Mouse (Mus musculus): ENCODE measurements around the gene Oaz1.
A peak's percentile ranks its signal among the peaks of the same experiment; 100 is the strongest.

Oaz1 gene

GRCm38 (mm10) chr10:80848571-80848970 lies 22.1 kb downstream of the Oaz1 start:
- DNase-seq (ENCODE audit: low read depth): peak; percentile 59

GRCm38 (mm10) chr10:80854913-80855748 lies 28.7 kb downstream of the Oaz1 start, which contains the start of the genes Lsm7 and Sppl2b:
Gene Lsm7 (minus strand): TSS chr10:80855209.
Gene Sppl2b (plus strand): TSS chr10:80855275.
- DNase-seq (ENCODE audit: low read depth): peak; percentile 99

- peak; percentile 45 for DNase-seq (ENCODE audit: low read depth)
Measured at GRCm38 (mm10) chr10:80855749-80856073, 29.3 kb downstream of the Oaz1 start.

GRCm38 (mm10) chr10:80856267-80856666 lies 29.8 kb downstream of the Oaz1 start:
- DNase-seq (ENCODE audit: low read depth): peak; percentile 80

- no peak for DNase-seq (ENCODE audit: low read depth)
Measured at GRCm38 (mm10) chr10:80856908-80857307, 30.5 kb downstream of the Oaz1 start.

- DNase-seq (ENCODE audit: low read depth): no peak
Measured at GRCm38 (mm10) chr10:80857386-80857785, 30.9 kb downstream of the Oaz1 start.

GRCm38 (mm10) chr10:80857848-80858247 lies 31.4 kb downstream of the Oaz1 start:
- no peak for DNase-seq (ENCODE audit: low read depth)

- DNase-seq (ENCODE audit: low read depth): no peak
Measured at GRCm38 (mm10) chr10:80858350-80858935, 32.0 kb downstream of the Oaz1 start.

GRCm38 (mm10) chr10:80862305-80862704 lies 35.8 kb downstream of the Oaz1 start:
- no peak for DNase-seq (ENCODE audit: low read depth)

GRCm38 (mm10) chr10:80864446-80864845 lies 38.0 kb downstream of the Oaz1 start:
- no peak for DNase-seq (ENCODE audit: low read depth)

- peak; percentile 20 for DNase-seq (ENCODE audit: low read depth)
Measured at GRCm38 (mm10) chr10:80870993-80871392, 44.5 kb downstream of the Oaz1 start.

- no peak for DNase-seq (ENCODE audit: low read depth)
Measured at GRCm38 (mm10) chr10:80871581-80871980, 45.1 kb downstream of the Oaz1 start, which contains the start of gene Tmprss9. Gene Tmprss9 (plus strand): TSS chr10:80871848.

GRCm38 (mm10) chr10:80874035-80874434 lies 47.6 kb downstream of the Oaz1 start:
- no peak for DNase-seq (ENCODE audit: low read depth)

GRCm38 (mm10) chr10:80876028-80876427 lies 49.6 kb downstream of the Oaz1 start:
- DNase-seq (ENCODE audit: low read depth): peak; percentile 83

GRCm38 (mm10) chr10:80876594-80876993 lies 50.1 kb downstream of the Oaz1 start:
- DNase-seq (ENCODE audit: low read depth): peak; percentile 32

Measured in NIH3T3 (cell line).